Mouse (Mus musculus): ENCODE results near the gene Trim62.

Gene Trim62

GRCm38 (mm10) chr4:128883379-128883781, at the start of gene Trim62:
TSS of gene Trim62 (plus strand) at chr4:128883580.
- peak; percentile 91 to 94 for DNase-seq

DNA sequence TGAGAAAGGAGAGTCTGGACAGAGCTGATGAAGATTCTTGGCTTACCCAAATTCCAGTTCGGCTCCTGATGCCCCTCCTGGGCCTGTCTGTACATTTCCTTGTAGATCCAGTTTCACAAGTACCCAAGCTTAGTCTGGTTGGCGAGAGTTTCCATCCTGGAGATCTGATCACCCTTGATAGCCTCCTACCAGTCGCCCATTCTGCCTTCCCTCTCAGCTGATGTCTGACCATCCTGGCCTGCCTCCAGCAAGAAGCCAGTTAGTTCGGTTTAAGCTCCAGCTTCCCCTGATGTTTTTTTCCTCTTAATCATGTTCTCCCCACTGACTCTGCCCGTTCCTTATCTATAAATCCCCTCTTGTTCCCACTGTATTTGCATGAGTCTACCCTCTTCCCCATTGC, 45.2 kb upstream of the Trim62 start:
- no peak for DNase-seq

DNA sequence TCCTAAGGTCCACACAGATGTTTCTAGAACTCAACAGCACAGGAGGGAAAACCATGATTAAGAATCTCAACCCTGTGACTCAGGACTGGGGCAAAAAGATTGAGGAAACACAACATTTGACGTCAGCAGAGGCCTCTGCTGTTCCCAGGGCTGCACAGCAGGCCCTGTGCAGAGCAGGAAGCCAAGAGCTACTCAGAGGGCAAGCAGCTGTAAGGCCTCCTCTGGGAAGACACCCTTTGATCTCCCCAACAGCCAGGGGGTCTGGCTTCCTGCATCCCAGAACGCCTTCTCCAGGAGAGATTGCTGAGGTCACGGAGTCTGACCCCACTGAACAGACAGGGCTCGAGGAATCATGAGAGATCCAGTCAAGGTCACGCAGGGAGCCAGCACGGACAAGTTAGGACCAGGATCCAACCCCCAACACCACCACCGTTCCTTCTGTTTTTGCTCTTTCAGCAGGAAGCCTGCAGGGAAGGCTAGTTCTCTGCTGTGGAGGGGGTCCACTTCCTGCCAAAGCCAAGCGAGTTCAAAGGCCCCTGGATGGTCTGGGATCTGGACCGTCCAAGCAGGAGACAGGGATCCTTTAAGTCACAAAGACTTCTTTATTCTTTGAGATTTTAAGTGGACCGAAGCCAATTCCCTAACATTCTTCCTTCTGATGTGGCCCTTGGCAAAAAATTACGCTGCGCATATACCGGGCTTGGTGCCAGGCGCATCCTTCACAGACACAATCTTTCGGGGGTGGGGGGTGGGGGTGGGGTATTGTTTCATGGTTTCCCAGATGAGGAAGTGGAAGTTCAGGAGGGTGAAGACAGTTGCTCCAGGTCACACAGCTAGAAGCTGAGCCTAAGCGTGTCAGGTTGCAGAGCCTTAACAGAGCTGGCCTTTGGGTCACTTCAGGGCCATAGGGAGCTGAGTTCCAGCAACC, 43.3 kb upstream of the Trim62 start:
- peak; percentile 34 to 44 for DNase-seq

GRCm38 (mm10) chr4:128841259-128841658, 42.1 kb upstream of the Trim62 start:
- DNase-seq, result peak in 1 of 2 experiments; percentile 29

GRCm38 (mm10) chr4:128844566-128844965, 38.8 kb upstream of the Trim62 start:
- no peak for DNase-seq

GRCm38 (mm10) chr4:128845367-128845973, 37.9 kb upstream of the Trim62 start:
- peak in 1 of 2 experiments; percentile 27 for DNase-seq

GRCm38 (mm10) chr4:128848961-128849360, 34.4 kb upstream of the Trim62 start:
- no peak for DNase-seq

GRCm38 (mm10) chr4:128849686-128850085, 33.7 kb upstream of the Trim62 start:
- DNase-seq, result no peak

DNA sequence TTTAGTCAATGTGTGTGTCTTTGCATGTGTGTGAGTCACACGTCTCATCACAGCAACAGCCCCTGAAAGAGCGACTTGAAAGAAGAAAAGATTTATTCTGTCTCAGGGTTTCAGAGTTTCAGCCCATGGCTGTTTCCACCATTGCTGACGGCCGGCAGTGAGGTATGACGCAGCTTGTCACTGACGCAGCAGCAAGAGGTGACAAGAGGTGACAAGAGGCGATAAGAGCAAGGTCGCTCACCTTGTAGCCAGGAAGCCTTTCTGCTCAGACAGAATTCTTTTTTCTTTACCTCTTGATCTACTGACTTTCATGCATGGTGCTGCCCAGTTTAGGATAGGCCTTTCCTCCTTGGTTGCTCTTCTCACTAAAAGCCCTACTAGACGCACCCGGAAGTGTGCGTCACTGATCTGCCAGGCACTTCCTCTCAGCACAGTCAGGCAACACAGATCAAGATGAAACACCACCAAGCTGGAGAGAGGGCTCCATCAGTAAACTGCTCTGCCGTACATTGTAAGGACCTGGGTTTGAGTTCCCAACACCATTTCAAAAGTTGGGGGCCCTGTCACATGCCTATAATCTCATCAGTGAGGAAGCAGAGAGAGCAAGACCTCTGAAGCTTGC, 31.0 kb upstream of the Trim62 start:
- no peak for DNase-seq

DNA sequence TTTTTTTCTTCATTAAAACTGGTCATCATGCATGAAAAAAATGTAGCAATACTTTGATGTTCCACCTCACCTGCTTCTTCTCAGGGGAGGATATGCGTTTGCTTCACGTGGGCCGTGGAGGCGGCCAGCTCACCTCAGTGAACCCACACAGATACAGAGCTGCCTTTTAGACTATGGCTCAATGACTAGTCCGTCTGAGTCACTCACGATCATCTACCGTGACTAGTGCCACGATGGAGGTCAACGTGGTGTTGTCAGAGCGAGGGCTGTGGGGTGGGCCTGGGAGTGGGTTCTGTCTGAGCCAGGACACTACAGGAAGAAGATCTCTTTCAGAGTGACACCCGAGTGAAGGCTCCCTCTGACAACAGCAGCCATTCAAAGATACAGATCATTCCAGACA, 30.3 kb upstream of the Trim62 start:
- no peak for DNase-seq

DNA sequence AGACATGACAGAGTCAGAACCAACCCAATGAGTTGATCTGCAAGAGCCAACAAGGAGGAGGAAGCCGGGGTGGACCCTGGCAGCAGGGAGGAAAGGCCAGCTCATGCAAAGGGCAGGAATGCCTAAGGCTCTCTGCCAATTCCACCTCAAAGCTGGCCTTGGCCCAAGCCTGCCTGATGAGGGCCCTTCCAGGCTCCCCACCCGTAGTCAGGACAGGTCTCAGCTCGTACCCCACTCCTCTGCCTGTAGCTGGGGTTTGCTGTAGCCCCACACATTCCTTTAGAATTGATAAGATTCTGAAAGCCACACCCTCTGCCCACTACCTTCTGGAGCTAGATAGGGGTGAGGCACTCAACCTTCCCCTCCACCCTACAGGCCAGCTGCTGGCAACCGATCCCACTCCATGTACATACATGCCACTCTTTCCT, 27.8 kb upstream of the Trim62 start:
- DNase-seq, result peak; percentile 68 to 71

DNA sequence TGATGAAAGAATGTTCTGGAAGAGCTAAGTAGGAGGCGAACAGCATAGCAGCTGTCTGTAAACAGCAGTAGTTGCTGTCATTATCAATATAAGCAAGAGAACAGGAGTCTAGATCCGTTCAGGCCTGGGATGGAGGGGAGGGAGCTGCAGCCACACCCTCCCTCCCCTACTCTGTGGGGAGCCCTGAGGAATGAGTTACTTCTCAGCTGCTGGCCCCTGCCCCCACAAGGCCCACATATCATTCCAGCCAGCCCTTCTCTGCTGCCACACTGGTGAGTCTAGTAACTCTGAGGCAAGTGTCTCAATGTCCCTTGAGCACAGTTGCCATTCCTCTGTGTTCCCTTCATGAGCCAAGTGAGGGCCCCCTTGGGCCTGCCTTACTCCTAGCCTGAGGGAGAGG, 26.2 kb upstream of the Trim62 start:
- DNase-seq, result no peak

DNA sequence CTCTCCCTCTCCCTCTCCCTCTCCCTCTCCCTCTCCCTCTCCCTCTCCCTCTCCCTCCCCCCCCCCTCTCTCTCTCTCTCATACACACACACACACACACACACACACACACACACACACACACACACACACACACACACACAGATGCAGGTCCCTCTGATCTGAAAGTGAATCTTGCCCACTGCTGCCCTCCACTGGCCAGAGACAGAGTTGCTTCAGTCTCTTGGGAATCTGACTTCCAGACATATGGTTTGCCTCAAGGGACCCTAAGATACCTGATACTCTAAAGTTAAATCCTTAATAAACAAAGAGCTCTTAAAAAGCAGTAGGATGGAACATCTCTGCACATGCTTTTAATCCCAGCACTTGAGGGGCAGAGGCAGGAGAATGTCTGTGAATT, 25.2 kb upstream of the Trim62 start:
- DNase-seq, result peak; percentile 84 to 89

DNA sequence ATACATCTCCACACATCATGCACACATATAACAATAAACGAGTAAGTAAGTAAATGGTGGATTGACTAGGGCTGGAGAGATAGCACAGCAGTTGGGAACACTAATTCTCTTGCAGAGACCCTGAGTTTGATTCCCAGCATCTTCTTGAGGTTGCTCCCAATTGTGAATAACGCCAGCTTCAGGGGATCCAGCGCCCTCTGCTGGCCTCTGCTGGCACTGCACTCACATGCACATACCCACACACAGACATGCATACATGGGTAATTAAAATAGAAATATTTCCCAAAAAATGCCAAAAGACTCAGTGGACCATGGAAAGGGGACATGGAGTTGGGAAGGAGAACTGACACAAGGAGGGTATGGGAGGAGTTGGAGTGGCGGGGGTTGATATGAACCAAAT, 24.5 kb upstream of the Trim62 start:
- DNase-seq, result peak; percentile 29 to 39

GRCm38 (mm10) chr4:128872992-128873391, 10.4 kb upstream of the Trim62 start:
- DNase-seq, result peak; percentile 73 to 81

- no peak for DNase-seq
These were observed 9.3 kb upstream of the Trim62 start for GRCm38 (mm10) chr4:128874062-128874461.

DNA sequence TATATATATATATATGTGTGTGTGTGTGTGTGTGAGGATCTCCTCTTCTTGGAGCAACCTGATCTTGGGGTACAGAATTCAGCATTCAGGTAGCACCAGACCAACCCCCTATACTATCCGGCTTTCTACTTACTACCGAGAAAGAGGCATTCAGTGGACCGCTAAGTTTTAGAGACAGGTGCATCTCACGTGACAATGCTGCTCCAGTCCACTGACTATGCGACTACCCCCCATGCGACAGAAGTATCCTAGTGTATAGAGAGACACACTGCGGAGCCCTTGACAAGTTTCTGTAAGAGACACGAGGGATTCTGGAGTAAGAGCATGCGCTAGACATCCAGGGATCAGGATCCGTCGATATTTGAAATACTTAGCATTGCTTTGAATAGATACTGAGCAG, 7.9 kb upstream of the Trim62 start:
- no peak for DNase-seq

DNA sequence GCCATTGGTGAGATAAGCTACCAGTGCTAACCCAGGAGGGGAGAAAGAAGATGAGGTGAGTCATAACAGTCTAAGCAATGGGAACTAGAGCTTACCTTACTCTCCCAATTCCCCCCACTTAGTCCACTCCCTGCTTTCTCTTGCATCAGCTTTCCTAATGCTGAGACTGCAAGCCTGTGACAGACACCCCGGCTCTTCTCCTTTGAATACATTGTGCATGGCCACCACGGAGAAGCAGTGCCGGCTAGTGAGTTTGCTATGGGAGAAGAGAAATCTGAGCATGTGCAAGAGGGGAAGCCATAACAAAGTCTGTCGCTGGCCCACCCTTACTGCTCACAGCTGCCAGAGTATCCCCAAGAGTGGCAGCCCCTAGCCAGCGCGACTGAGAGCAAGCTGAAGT, 5.9 kb upstream of the Trim62 start:
- DNase-seq, result no peak

GRCm38 (mm10) chr4:128878901-128879491, 4.4 kb upstream of the Trim62 start:
- no peak for DNase-seq

GRCm38 (mm10) chr4:128883801-128884710, 676 bp downstream of the Trim62 start:
- peak; percentile 91 to 93 for DNase-seq

DNA sequence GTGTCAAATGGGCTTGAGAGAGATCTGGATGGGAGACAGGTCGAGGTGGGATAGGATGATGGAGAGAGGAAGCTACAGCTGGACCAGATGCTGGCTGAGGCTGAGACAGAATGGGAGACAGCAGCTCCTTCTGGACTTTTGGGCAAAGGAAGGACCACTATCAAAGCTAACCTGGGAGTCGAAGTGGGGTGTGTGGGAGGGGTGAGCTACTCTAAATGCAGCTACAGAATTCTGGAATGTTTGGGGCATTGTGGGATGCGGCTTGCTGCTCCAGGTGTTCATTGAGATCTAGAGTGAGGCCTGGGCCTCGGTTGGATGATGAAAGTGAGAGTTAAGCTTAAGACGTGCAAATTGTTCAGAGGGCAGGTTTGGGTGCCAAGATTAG, 1.3 kb downstream of the Trim62 start:
- DNase-seq, result no peak

DNA sequence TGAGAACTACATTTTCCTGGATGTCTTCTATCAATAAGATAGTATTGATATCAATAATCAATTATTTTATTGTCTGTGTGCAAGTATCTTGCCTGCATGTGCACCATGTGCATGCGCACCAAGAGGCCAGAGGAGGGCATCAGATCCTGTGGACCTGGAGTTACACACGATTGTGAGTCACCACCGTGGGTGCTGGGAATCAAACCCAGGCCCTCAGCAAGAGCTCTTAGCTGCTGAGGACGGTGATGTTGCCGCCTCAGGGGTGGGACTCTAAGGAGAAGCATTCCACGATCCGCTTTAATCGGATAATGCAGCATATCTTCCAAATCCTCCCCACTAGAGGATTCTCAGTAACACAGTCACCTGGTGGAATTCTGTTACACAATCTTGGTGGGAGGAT, 2.2 kb downstream of the Trim62 start:
- DNase-seq, result no peak

All from cerebellum, postnatal 10 days (tissue).